In genomic region chr6:38361065-38361464, GRCm38 (mm10) we compare ENCODE assay signal across 27 mouse cellular contexts. TPM values are rescaled to one million over a fixed set of nuclear protein-coding genes. Genes with fewer than 3 reads are reported as not detected.
A peak's percentile ranks its signal among the peaks of the same experiment; 100 is the strongest.
DNase-seq lines count a peak whose midpoint lies in the region; ATAC-seq and TF ChIP-seq lines count a peak whose summit lies in the region.
"Had no signal": no experiment of that assay in that cellular context is flagged by ENCODE, and none has a peak within 500 bp of the region (broad histone marks: within the 10 kb centered on the region; RNA-seq: fewer than 3 reads in every experiment).

No protein-coding gene starts in this region.

- no peak overlapping the region for H3K9ac ChIP-seq in liver, embryonic 12.5 days
- H3K9ac ChIP-seq: forebrain, embryonic 12.5 days; forebrain, postnatal 0 days; heart, embryonic 15.5 days; hindbrain, embryonic 15.5 days; stomach, embryonic 15.5 days had no signal

- DNase-seq in heart, adult 11 months, result peak; percentile 82
- no peak for DNase-seq in heart, postnatal 36 days
- DNase-seq in G1E (ENCODE audit: low spot score), result no peak
- DNase-seq in hindbrain, embryonic 10.5 days (ENCODE audit: low spot score), result no peak
- DNase-seq in cerebellum, adult 11 months, result no peak
- DNase-seq in heart, postnatal 14 days, result no peak
- DNase-seq: adrenal gland, adult 8-10 months; cerebellum, postnatal 10 days; forebrain, postnatal 0 days; gastrocnemius, postnatal 10 days; heart, postnatal 4 days; kidney, adult 9 months; kidney, postnatal 10 days; layer of hippocampus, adult 9-11 months; lung, postnatal 36 days; midbrain, embryonic 14.5 days; thymus, postnatal 14 days had no signal

- ATAC-seq in G1E (ENCODE audit: extremely low read depth, insufficient number of reproducible peaks, low FRiP score, poor library complexity, severe bottlenecking), result 0 out of 2 replicates have a peak, but pooled peaks have one; percentile 25
- ATAC-seq in liver, embryonic 12.5 days, result no peak; the same call in 1 of the 2 replicates
- ATAC-seq in megakaryocyte, adult 5-6 weeks (ENCODE audit: poor library complexity, severe bottlenecking), result peak; percentile 23; the same call in 1 of the 2 replicates
- ATAC-seq: forebrain, postnatal 0 days; intestine, embryonic 16.5 days had no signal

- H3K4me2 ChIP-seq in liver, embryonic 12.5 days, result no peak overlapping the region
- H3K4me2 ChIP-seq: forebrain, embryonic 12.5 days; heart, embryonic 15.5 days; hindbrain, embryonic 15.5 days; stomach, embryonic 15.5 days had no signal

- H3K4me3 ChIP-seq in G1E (ENCODE audit: low read depth, low read length), result no peak overlapping the region; the same call in 1 of the 2 replicates
- H3K4me3 ChIP-seq in liver, embryonic 12.5 days, result no peak overlapping the region
- H3K4me3 ChIP-seq in hindbrain, embryonic 10.5 days, result no peak overlapping the region
- H3K4me3 ChIP-seq: forebrain, embryonic 12.5 days; heart, embryonic 10.5 days; heart, embryonic 15.5 days; hindbrain, embryonic 15.5 days; stomach, embryonic 15.5 days had no signal

- TF ChIP-seq CTCF in G1E (IDR thresholded peaks at IDR 0.05; ENCODE audit: low read depth, low read length), result no peak

- H3K4me1 ChIP-seq in G1E (ENCODE audit: insufficient read depth, low read depth, low read length), result peaks cover 48% of the 10 kb centered on the region
- H3K4me1 ChIP-seq in liver, embryonic 12.5 days, result peaks cover 48% of the 10 kb centered on the region
- H3K4me1 ChIP-seq in hindbrain, embryonic 10.5 days (replicated peaks), result peaks cover 12% of the 10 kb centered on the region
- H3K4me1 ChIP-seq: forebrain, embryonic 12.5 days; heart, embryonic 10.5 days; heart, embryonic 15.5 days; hindbrain, embryonic 15.5 days; stomach, embryonic 15.5 days had no signal

- peaks cover 4% of the 10 kb centered on the region for H3K9me3 ChIP-seq in G1E (replicated peaks)
- no peaks in the 10 kb centered on the region for H3K9me3 ChIP-seq in liver, embryonic 12.5 days (replicated peaks)
- H3K9me3 ChIP-seq in hindbrain, embryonic 10.5 days, result no peaks in the 10 kb centered on the region
- H3K9me3 ChIP-seq: forebrain, embryonic 12.5 days; heart, embryonic 10.5 days; heart, embryonic 15.5 days; hindbrain, embryonic 15.5 days; stomach, embryonic 15.5 days had no signal

- intact Hi-C loops in heart, postnatal 36 days (cut with DNase I), result no loop called here
- intact Hi-C loops in heart, postnatal 14 days (cut with DNase I), result no loop called here

- no peaks in the 10 kb centered on the region for H3K36me3 ChIP-seq in G1E (replicated peaks)
- H3K36me3 ChIP-seq in liver, embryonic 12.5 days, result no peaks in the 10 kb centered on the region
- no peaks in the 10 kb centered on the region for H3K36me3 ChIP-seq in hindbrain, embryonic 10.5 days
- H3K36me3 ChIP-seq: forebrain, embryonic 12.5 days; heart, embryonic 10.5 days; heart, embryonic 15.5 days; hindbrain, embryonic 15.5 days; stomach, embryonic 15.5 days had no signal

- peak overlapping the region; percentile 78 for H3K27ac ChIP-seq in liver, embryonic 12.5 days
- no peak overlapping the region for H3K27ac ChIP-seq in hindbrain, embryonic 10.5 days
- H3K27ac ChIP-seq: forebrain, embryonic 12.5 days; heart, embryonic 10.5 days; heart, embryonic 15.5 days; hindbrain, embryonic 15.5 days; stomach, embryonic 15.5 days had no signal

- no peaks in the 10 kb centered on the region for H3K27me3 ChIP-seq in G1E (ENCODE audit: insufficient read depth, low read length)
- H3K27me3 ChIP-seq in liver, embryonic 12.5 days (replicated peaks), result no peaks in the 10 kb centered on the region
- peaks cover 24% of the 10 kb centered on the region for H3K27me3 ChIP-seq in hindbrain, embryonic 10.5 days (ENCODE audit: insufficient read depth, poor library complexity, severe bottlenecking)
- H3K27me3 ChIP-seq: stomach, embryonic 15.5 days had no signal

- WGBS in liver, embryonic 12.5 days (ENCODE audit: insufficient replicate concordance), result 30% methylated on average over 4 of the region's 4 CpGs
- WGBS in hindbrain, embryonic 10.5 days, result 91% methylated on average over 4 of the region's 4 CpGs

RNA-seq across cellular contexts. Expression of gene Zc3hav1, which starts 6.7 kb away (rescaled TPM):
- total RNA-seq in heart, postnatal 36 days (2021), result 10 to 100 TPM; 15.3 to 16.2 TPM
- total RNA-seq in G1E (2014; fragmentation: Nextera tagmentation) (210 and 217 TPM in 2 replicates), G1E (2017) (107 and 112 TPM in 2 replicates)
- 44.0 and 45.8 TPM in 2 replicates for polyA plus RNA-seq in G1E (2012)
- 29.6 and 30.6 TPM in 2 replicates for polyA plus RNA-seq in liver, embryonic 12.5 days (2016; fragmentation: Nextera tagmentation; extraction: Ambion mirVana)
- total RNA-seq in megakaryocyte, adult 5-6 weeks (2015), result 79.7 and 91.7 TPM in 2 replicates
- total RNA-seq in megakaryocyte, adult 5-6 weeks (2017), result 74.0 and 79.3 TPM in 2 replicates
- 2.2 and 2.4 TPM in 2 replicates for polyA plus RNA-seq in hindbrain, embryonic 10.5 days (2016; fragmentation: Nextera tagmentation; extraction: Ambion mirVana)
- total RNA-seq in heart, postnatal 14 days (2021), result 10 to 100 TPM; 16.9 to 18.8 TPM

RNA-seq across cellular contexts. Expression of gene Ttc26, which starts 20.2 kb away (rescaled TPM):
- 1 to 10 TPM; 1.9 to 2.0 TPM for total RNA-seq in heart, postnatal 36 days (2021)
- total RNA-seq in G1E (2014; fragmentation: Nextera tagmentation) (6.1 and 6.5 TPM in 2 replicates), G1E (2017) (2.7 and 5.9 TPM in 2 replicates)
- 0.31 and 0.89 TPM in 2 replicates for polyA plus RNA-seq in G1E (2012)
- polyA plus RNA-seq in liver, embryonic 12.5 days (2016; fragmentation: Nextera tagmentation; extraction: Ambion mirVana), result 1.5 and 1.6 TPM in 2 replicates
- 0.11 TPM in 1 of 2 replicates, not detected in the other for total RNA-seq in megakaryocyte, adult 5-6 weeks (2015)
- total RNA-seq in megakaryocyte, adult 5-6 weeks (2017), result 0.04 and 0.08 TPM in 2 replicates
- 14.3 and 14.6 TPM in 2 replicates for polyA plus RNA-seq in hindbrain, embryonic 10.5 days (2016; fragmentation: Nextera tagmentation; extraction: Ambion mirVana)
- total RNA-seq in heart, postnatal 14 days (2021), result 1 to 10 TPM; 2.6 to 3.7 TPM
- total RNA-seq: monocyte, adult 5-6 weeks had no signal
- polyA plus RNA-seq: erythroblast, embryonic 14.5 days had no signal
